13 mouse cellular contexts compared by ENCODE assay signal in the genomic region with DNA sequence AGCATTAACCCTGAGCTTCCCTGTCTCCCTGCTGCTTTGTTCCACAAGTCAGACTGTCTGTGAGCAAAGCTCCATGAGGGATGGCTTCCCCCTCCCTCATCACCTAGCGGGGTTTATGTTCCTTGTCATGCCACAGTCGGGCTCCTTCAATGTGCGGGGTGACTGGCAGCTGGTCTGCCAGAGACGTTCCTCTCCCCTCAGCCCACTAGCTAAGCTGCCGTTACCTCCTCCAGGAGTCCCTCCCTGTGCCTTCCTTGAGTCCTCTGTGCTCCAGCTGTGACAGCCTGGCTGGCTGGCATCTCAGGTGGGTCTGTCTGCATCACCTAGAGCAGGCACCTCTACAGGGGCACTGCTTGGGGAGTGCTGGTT. TPM values are rescaled to one million over a fixed set of nuclear protein-coding genes. Genes with fewer than 3 reads are reported as not detected.
A peak's percentile ranks its signal among the peaks of the same experiment; 100 is the strongest.
DNase-seq lines count a peak whose midpoint lies in the region; ATAC-seq and TF ChIP-seq lines count a peak whose summit lies in the region.
"Had no signal": no experiment of that assay in that cellular context is flagged by ENCODE, and none has a peak within 500 bp of the region (broad histone marks: within the 10 kb centered on the region; RNA-seq: fewer than 3 reads in every experiment).

No protein-coding gene starts in this region.

- DNase-seq in heart, postnatal 0 days (ENCODE audit: low spot score) = no peak
- DNase-seq in heart, postnatal 10 days = no peak
- no peak for DNase-seq in stomach, postnatal 0 days (ENCODE audit: low spot score)
- DNase-seq in limb, embryonic 10.5 days (ENCODE audit: low spot score) = no peak
- DNase-seq in cerebellum, postnatal 10 days = no peak
- no peak for DNase-seq in layer of hippocampus, adult 11-12 months (ENCODE audit: low spot score)
- DNase-seq: liver, embryonic 13.5 days; thymus, postnatal 25 days had no signal

- intact Hi-C loops in heart, postnatal 10 days (cut with DNase I) = no loop called here

- H3K4me2 ChIP-seq in heart, postnatal 0 days (ENCODE audit: low read depth, low read length) = no peak overlapping the region
- H3K4me2 ChIP-seq in stomach, embryonic 16.5 days (ENCODE audit: low read depth, low read length) = no peak overlapping the region
- no peak overlapping the region for H3K4me2 ChIP-seq in stomach, postnatal 0 days (replicated peaks; ENCODE audit: low read depth)
- H3K4me2 ChIP-seq: liver, embryonic 13.5 days had no signal

- no peak for ATAC-seq in heart, postnatal 0 days (ENCODE audit: insufficient read depth, low read depth)
- no peak for ATAC-seq in stomach, embryonic 16.5 days (ENCODE audit: insufficient read depth, low FRiP score)
- no peak for ATAC-seq in stomach, postnatal 0 days (ENCODE audit: low FRiP score, low TSS enrichment)

- no peak overlapping the region for H3K4me3 ChIP-seq in heart, postnatal 0 days (ENCODE audit: low read depth, low read length)
- H3K4me3 ChIP-seq in stomach, embryonic 16.5 days (replicated peaks; ENCODE audit: low read length) = no peak overlapping the region
- no peak overlapping the region for H3K4me3 ChIP-seq in stomach, postnatal 0 days (ENCODE audit: low read depth, low read length)
- H3K4me3 ChIP-seq in limb, embryonic 10.5 days = no peak overlapping the region
- H3K4me3 ChIP-seq: liver, embryonic 13.5 days had no signal

- H3K9ac ChIP-seq in heart, postnatal 0 days (replicated peaks; ENCODE audit: low read depth, low read length) = peak overlapping the region; percentile 19; the same call in 1 of the 2 replicates
- H3K9ac ChIP-seq in stomach, embryonic 16.5 days (ENCODE audit: low read length) = peak overlapping the region; percentile 32; the same call in 1 of the 2 replicates
- H3K9ac ChIP-seq in stomach, postnatal 0 days (ENCODE audit: low read length) = no peak overlapping the region
- H3K9ac ChIP-seq: liver, embryonic 13.5 days had no signal

- no peak for TF ChIP-seq EP300 in heart, postnatal 0 days (IDR thresholded peaks at IDR 0.05; ENCODE audit: low read depth)
- no peak for TF ChIP-seq EP300 in stomach, postnatal 0 days (optimal IDR thresholded peaks at IDR 0.05)

- TF ChIP-seq CTCF in heart, postnatal 0 days (IDR thresholded peaks at IDR 0.05; ENCODE audit: low read depth) = no peak
- no peak for TF ChIP-seq CTCF in stomach, postnatal 0 days (IDR thresholded peaks at IDR 0.05; ENCODE audit: low read depth)

- H3K27me3 ChIP-seq in heart, postnatal 0 days (ENCODE audit: control insufficient read depth, insufficient read depth, low read length) = no peaks in the 10 kb centered on the region
- no peaks in the 10 kb centered on the region for H3K27me3 ChIP-seq in stomach, embryonic 16.5 days (ENCODE audit: control insufficient read depth, insufficient read depth, low read length)
- no peaks in the 10 kb centered on the region for H3K27me3 ChIP-seq in stomach, postnatal 0 days (ENCODE audit: control insufficient read depth, insufficient read depth, low read length)
- H3K27me3 ChIP-seq in limb, embryonic 10.5 days (ENCODE audit: low read depth, poor library complexity, severe bottlenecking) = no peaks in the 10 kb centered on the region
- H3K27me3 ChIP-seq: liver, embryonic 13.5 days had no signal

- no peak overlapping the region for H3K27ac ChIP-seq in heart, postnatal 0 days (ENCODE audit: low read depth)
- no peak overlapping the region for H3K27ac ChIP-seq in stomach, embryonic 16.5 days (ENCODE audit: low read length)
- H3K27ac ChIP-seq in stomach, postnatal 0 days (replicated peaks) = no peak overlapping the region
- 0 out of 2 replicates have a peak overlapping the region, but pooled peaks have one; percentile 14 for H3K27ac ChIP-seq in limb, embryonic 10.5 days
- H3K27ac ChIP-seq: liver, embryonic 13.5 days; macrophage had no signal

- no peaks in the 10 kb centered on the region for H3K9me3 ChIP-seq in heart, postnatal 0 days (replicated peaks; ENCODE audit: control insufficient read depth, low read length)
- H3K9me3 ChIP-seq in stomach, embryonic 16.5 days (replicated peaks; ENCODE audit: control insufficient read depth, low read length) = no peaks in the 10 kb centered on the region
- H3K9me3 ChIP-seq in stomach, postnatal 0 days (ENCODE audit: control insufficient read depth, low read length) = no peaks in the 10 kb centered on the region
- no peaks in the 10 kb centered on the region for H3K9me3 ChIP-seq in limb, embryonic 10.5 days (replicated peaks)
- H3K9me3 ChIP-seq: liver, embryonic 13.5 days had no signal

- 65% methylated on average over 5 of the region's 5 CpGs for WGBS in heart, postnatal 0 days
- WGBS in stomach, embryonic 16.5 days = 57% methylated on average over 5 of the region's 5 CpGs
- 70% methylated on average over 5 of the region's 5 CpGs for WGBS in stomach, postnatal 0 days
- WGBS in limb, embryonic 10.5 days = 73% methylated on average over 5 of the region's 5 CpGs

- peaks cover 20% of the 10 kb centered on the region for H3K4me1 ChIP-seq in heart, postnatal 0 days (ENCODE audit: control insufficient read depth, insufficient read depth)
- peaks cover 29% of the 10 kb centered on the region for H3K4me1 ChIP-seq in stomach, embryonic 16.5 days (ENCODE audit: control insufficient read depth, insufficient read depth, low read length)
- H3K4me1 ChIP-seq in stomach, postnatal 0 days (replicated peaks; ENCODE audit: control insufficient read depth, insufficient read depth) = 0 out of 2 replicates have a peak, but pooled peaks cover 3% of the 10 kb centered on the region
- peaks cover 7% of the 10 kb centered on the region; the same call in 1 of the 2 replicates for H3K4me1 ChIP-seq in limb, embryonic 10.5 days

- H3K36me3 ChIP-seq in heart, postnatal 0 days (replicated peaks; ENCODE audit: control insufficient read depth, insufficient read depth, low read length) = peaks cover 31% of the 10 kb centered on the region
- peaks cover 8% of the 10 kb centered on the region; the same call in 1 of the 2 replicates for H3K36me3 ChIP-seq in stomach, embryonic 16.5 days (ENCODE audit: control insufficient read depth, insufficient read depth, low read length)
- H3K36me3 ChIP-seq in stomach, postnatal 0 days (ENCODE audit: control insufficient read depth, insufficient read depth, low read length) = peaks cover 5% of the 10 kb centered on the region
- H3K36me3 ChIP-seq in limb, embryonic 10.5 days = peaks cover 55% of the 10 kb centered on the region

RNA-seq across cellular contexts. Expression of a gene that starts 18.9 kb away (rescaled TPM):
- 9.5 and 11.7 TPM in 2 replicates for total RNA-seq in heart, postnatal 0 days (2014; rRNA removed; ENCODE audit: low replicate concordance)
- 9.7 TPM in 2 replicates for polyA plus RNA-seq in heart, postnatal 0 days (2015; fragmentation: Nextera tagmentation; extraction: Ambion mirVana)
- 10 to 100 TPM; 11.3 to 15.1 TPM for total RNA-seq in heart, postnatal 10 days (2021)
- polyA plus RNA-seq in stomach, embryonic 16.5 days (2015; fragmentation: Nextera tagmentation; extraction: Ambion mirVana) = 15.7 and 16.5 TPM in 2 replicates
- polyA plus RNA-seq in stomach, postnatal 0 days (2015; fragmentation: Nextera tagmentation; extraction: Ambion mirVana) = 7.0 and 7.7 TPM in 2 replicates
- polyA plus RNA-seq in limb, embryonic 10.5 days (2016; fragmentation: Nextera tagmentation; extraction: Ambion mirVana) = 18.4 and 19.5 TPM in 2 replicates

RNA-seq across cellular contexts. Expression of a gene that starts 30.4 kb away (rescaled TPM):
- not detected in 2 replicates for total RNA-seq in heart, postnatal 0 days (2014; rRNA removed; ENCODE audit: low replicate concordance)
- not detected in 2 replicates for polyA plus RNA-seq in heart, postnatal 0 days (2015; fragmentation: Nextera tagmentation; extraction: Ambion mirVana)
- total RNA-seq in heart, postnatal 10 days (2021) = under 1 TPM in 1 of 2 experiments, not detected in 1; 0.48 TPM
- polyA plus RNA-seq in stomach, embryonic 16.5 days (2015; fragmentation: Nextera tagmentation; extraction: Ambion mirVana) = 0.09 TPM in 1 of 2 replicates, not detected in the other
- 0.06 TPM in 1 of 2 replicates, not detected in the other for polyA plus RNA-seq in stomach, postnatal 0 days (2015; fragmentation: Nextera tagmentation; extraction: Ambion mirVana)
- 0.13 and 0.14 TPM in 2 replicates for polyA plus RNA-seq in limb, embryonic 10.5 days (2016; fragmentation: Nextera tagmentation; extraction: Ambion mirVana)
- total RNA-seq: adrenal gland, adult 18-20 months; gastrocnemius, postnatal 10 days; neutrophil, adult 5-6 weeks had no signal
- polyA plus RNA-seq: liver, embryonic 13.5 days; macrophage had no signal
